Mouse (Mus musculus) stomach, embryonic 16.5 days (tissue): ENCODE data around the gene Rasl10b. TPM values are rescaled to one million over a fixed set of nuclear protein-coding genes. Genes with fewer than 3 reads are reported as not detected.

Experiments
- ATAC-seq: fragments of 200-750 bp; cut with Nextera tagmentation; 2 replicates; pipeline ENCODE4 v1.8.0; 2017; ENCODE audit warnings: moderate number of reproducible peaks, moderate TSS enrichment; ENCODE audit not compliant: insufficient read depth, low FRiP score
- H3K27ac ChIP-seq: fragments of 300-500 bp; sonication (generic); 2 replicates; pipeline ENCODE4 v1.5.1; 2014; ENCODE audit warnings: low read length
- H3K27me3 ChIP-seq: fragments of 300-500 bp; sonication (generic); 2 replicates; pipeline ENCODE4 v1.6.1; 2014; ENCODE audit warnings: low read length, control low read depth, mixed read lengths; ENCODE audit not compliant: control insufficient read depth, insufficient read depth
- H3K36me3 ChIP-seq: fragments of 300-500 bp; sonication (generic); 2 replicates; pipeline ENCODE4 v1.6.1; 2014; ENCODE audit warnings: low read length; ENCODE audit not compliant: control insufficient read depth, insufficient read depth
- H3K4me1 ChIP-seq: fragments of 300-500 bp; sonication (generic); 2 replicates; pipeline ENCODE4 v1.6.1; 2014; ENCODE audit warnings: low read length, control low read depth, mixed read lengths; ENCODE audit not compliant: control insufficient read depth, insufficient read depth
- H3K4me2 ChIP-seq: fragments of 300-500 bp; sonication (generic); 2 replicates; pipeline ENCODE4 v1.6.1; 2014; ENCODE audit warnings: low read depth, low read length, mixed read lengths
- H3K4me3 ChIP-seq: fragments of 300-500 bp; sonication (generic); replicated peaks from 2 replicates; pipeline ENCODE4 v1.5.1; 2014; ENCODE audit warnings: mild to moderate bottlenecking, low read length
- H3K9ac ChIP-seq: fragments of 300-500 bp; sonication (generic); 2 replicates; pipeline ENCODE4 v1.6.1; 2014; ENCODE audit warnings: low read length
- H3K9me3 ChIP-seq: fragments of 300-500 bp; sonication (generic); replicated peaks from 2 replicates; pipeline ENCODE4 v1.6.1; 2016; ENCODE audit warnings: low read length, control low read depth; ENCODE audit not compliant: control insufficient read depth
- WGBS: fragments of 180-500 bp; shearing (Covaris S2); extraction: QIAGEN DNeasy Blood & Tissue Kit; methylation state at CpG from one replicate; pipeline ENCODE4 v1.1.7; 2014; 5-methylcytosine and 5-hydroxymethylcytosine counted together
- polyA plus RNA-seq: library from polyadenylated mRNA; unstranded; fragments of >200 nt; fragmentation: Nextera tagmentation; extraction: Ambion mirVana; gene quantifications from 2 replicates; pipeline ENCODE4 v1.2.1, GENCODE M21; 2015

Rasl10b gene
- polyA plus RNA-seq, 1 experiment from 2014 or later: 0.49 TPM

- Histone ChIP-seq H3K9me3 (no peaks in the 10 kb centered on the region), H3K36me3 (no peaks in the 10 kb centered on the region), H3K27ac (no peak overlapping the region), H3K27me3 (peaks cover 40% of the 10 kb centered on the region), H3K4me2 (peak overlapping the region; percentile 96), H3K4me1 (peaks cover 5% of the 10 kb centered on the region; the same call in 1 of the 2 replicates), H3K9ac (peak overlapping the region; percentile 72), H3K4me3 (peak overlapping the region; percentile 74)
- WGBS: under 1% methylated on average over 63 of the region's 75 CpGs
- ATAC-seq: peak; percentile 90
Observed at GRCm38 (mm10) chr11:83440081-83441064, 31.4 kb downstream of the Rasl10b start.

- 44% methylated on average over 7 of the region's 7 CpGs for WGBS
- H3K9me3 ChIP-seq: no peaks in the 10 kb centered on the region
- peak overlapping the region; percentile 96 for H3K4me2 ChIP-seq
- H3K36me3 ChIP-seq: no peaks in the 10 kb centered on the region
- peaks cover 41% of the 10 kb centered on the region for H3K27me3 ChIP-seq
- ATAC-seq: no peak
- H3K27ac ChIP-seq: no peak overlapping the region
- no peak overlapping the region; the same call in 1 of the 2 replicates for H3K9ac ChIP-seq
- H3K4me3 ChIP-seq: peak overlapping the region; percentile 74; the same call in 1 of the 2 replicates
- H3K4me1 ChIP-seq: peaks cover 5% of the 10 kb centered on the region; the same call in 1 of the 2 replicates
Observed at GRCm38 (mm10) chr11:83441235-83441634, 32.3 kb downstream of the Rasl10b start.

- peak; percentile 21; the same call in 1 of the 2 replicates for ATAC-seq
- Histone ChIP-seq H3K27ac (no peak overlapping the region), H3K36me3 (no peaks in the 10 kb centered on the region), H3K4me3 (peak overlapping the region; percentile 11), H3K4me1 (peaks cover 15% of the 10 kb centered on the region), H3K4me2 (peak overlapping the region; percentile 39; the same call in 1 of the 2 replicates), H3K9ac (peak overlapping the region; percentile 33; the same call in 1 of the 2 replicates), H3K9me3 (no peaks in the 10 kb centered on the region), H3K27me3 (peaks cover 45% of the 10 kb centered on the region)
- WGBS: 13% methylated on average over 29 of the region's 29 CpGs
Observed at GRCm38 (mm10) chr11:83442596-83443267, 33.8 kb downstream of the Rasl10b start.

- H3K4me3 ChIP-seq: no peak overlapping the region
- H3K4me1 ChIP-seq: peaks cover 25% of the 10 kb centered on the region
- H3K27ac ChIP-seq: no peak overlapping the region
- ATAC-seq: no peak
- WGBS: 5% methylated on average over 7 of the region's 7 CpGs
- H3K9me3 ChIP-seq: no peaks in the 10 kb centered on the region
- H3K36me3 ChIP-seq: no peaks in the 10 kb centered on the region
- H3K27me3 ChIP-seq: peaks cover 45% of the 10 kb centered on the region
- H3K4me2 ChIP-seq: no peak overlapping the region
- H3K9ac ChIP-seq: no peak overlapping the region
Observed at GRCm38 (mm10) chr11:83443824-83444223, 34.9 kb downstream of the Rasl10b start.

- H3K4me1 ChIP-seq: peaks cover 30% of the 10 kb centered on the region
- H3K4me3 ChIP-seq: peak overlapping the region; percentile 33
- no peak for ATAC-seq
- no peaks in the 10 kb centered on the region for H3K36me3 ChIP-seq
- peak overlapping the region; percentile 55 for H3K9ac ChIP-seq
- H3K27ac ChIP-seq: no peak overlapping the region
- no peaks in the 10 kb centered on the region for H3K9me3 ChIP-seq
- WGBS: 30% methylated on average over 19 of the region's 19 CpGs
- H3K4me2 ChIP-seq: peak overlapping the region; percentile 52
- peaks cover 45% of the 10 kb centered on the region for H3K27me3 ChIP-seq
Observed at GRCm38 (mm10) chr11:83445001-83445400, 36.1 kb downstream of the Rasl10b start.

- Histone ChIP-seq H3K4me1 (peaks cover 30% of the 10 kb centered on the region), H3K9ac (peak overlapping the region; percentile 22), H3K9me3 (no peaks in the 10 kb centered on the region), H3K27me3 (peaks cover 29% of the 10 kb centered on the region; the same call in 1 of the 2 replicates), H3K27ac (peak overlapping the region; percentile 15), H3K4me2 (no peak overlapping the region), H3K4me3 (no peak overlapping the region), H3K36me3 (no peaks in the 10 kb centered on the region)
- ATAC-seq: no peak
- 68% methylated on average over 10 of the region's 10 CpGs for WGBS
Observed at GRCm38 (mm10) chr11:83447612-83448011, 38.7 kb downstream of the Rasl10b start.

GRCm38 (mm10) chr11:83448021-83448926, 39.3 kb downstream of the Rasl10b start:
- ATAC-seq: peak; percentile 45; the same call in 1 of the 2 replicates
- Histone ChIP-seq H3K36me3 (no peaks in the 10 kb centered on the region), H3K9me3 (no peaks in the 10 kb centered on the region), H3K27ac (peak overlapping the region; percentile 15), H3K4me3 (no peak overlapping the region), H3K27me3 (peaks cover 23% of the 10 kb centered on the region; the same call in 1 of the 2 replicates), H3K4me2 (no peak overlapping the region), H3K9ac (peak overlapping the region; percentile 22), H3K4me1 (peaks cover 30% of the 10 kb centered on the region)
- 41% methylated on average over 16 of the region's 16 CpGs for WGBS

- Histone ChIP-seq H3K27me3 (peaks cover 17% of the 10 kb centered on the region; the same call in 1 of the 2 replicates), H3K36me3 (no peaks in the 10 kb centered on the region), H3K27ac (peak overlapping the region; percentile 15; the same call in 1 of the 2 replicates), H3K4me1 (peaks cover 31% of the 10 kb centered on the region), H3K9ac (0 out of 2 replicates have a peak overlapping the region, but pooled peaks have one; percentile 7), H3K4me3 (no peak overlapping the region), H3K4me2 (no peak overlapping the region), H3K9me3 (no peaks in the 10 kb centered on the region)
- ATAC-seq: peak; percentile 45; the same call in 1 of the 2 replicates
Observed at GRCm38 (mm10) chr11:83448927-83449236, 39.9 kb downstream of the Rasl10b start.
